ENCODE assay signal across 26 mouse cellular contexts in the genomic region with DNA sequence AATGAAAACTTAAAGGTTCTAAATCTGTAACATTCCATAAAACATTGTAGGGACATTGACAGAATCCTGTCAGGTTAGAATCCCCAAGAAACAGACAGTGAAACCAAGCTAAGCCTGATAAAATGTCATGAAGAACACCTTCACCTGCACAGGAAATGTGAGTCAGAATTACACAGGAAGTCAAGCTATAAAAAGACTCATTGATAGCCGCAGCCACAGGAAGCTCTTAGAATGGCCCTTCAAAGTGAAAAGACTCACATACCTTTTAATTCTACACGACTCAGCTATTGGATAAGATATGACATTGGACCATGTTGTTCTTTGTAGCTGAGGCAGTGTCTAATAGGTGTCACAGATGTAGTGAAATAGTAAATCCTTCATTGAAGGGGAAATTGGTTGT. TPM values are rescaled to one million over a fixed set of nuclear protein-coding genes. Genes with fewer than 3 reads are reported as not detected.
DNase-seq lines count a peak whose midpoint lies in the region; ATAC-seq and TF ChIP-seq lines count a peak whose summit lies in the region.
"Had no signal": no experiment of that assay in that cellular context is flagged by ENCODE, and none has a peak within 500 bp of the region (broad histone marks: within the 10 kb centered on the region; RNA-seq: fewer than 3 reads in every experiment).

No protein-coding gene starts in this region.

- TF ChIP-seq CTCF in midbrain, postnatal 0 days (IDR thresholded peaks at IDR 0.05): no peak

- no peak overlapping the region for H3K4me3 ChIP-seq in midbrain, postnatal 0 days (ENCODE audit: low read depth, low read length)
- H3K4me3 ChIP-seq: embryonic facial prominence, embryonic 15.5 days; forebrain, embryonic 10.5 days; heart, adult 2 months; layer of hippocampus, adult 2 months; limb, embryonic 13.5 days; liver, embryonic 13.5 days; lung, embryonic 15.5 days; midbrain, embryonic 12.5 days had no signal

- H3K4me1 ChIP-seq in midbrain, postnatal 0 days (ENCODE audit: insufficient read depth, low read length): no peaks in the 10 kb centered on the region
- H3K4me1 ChIP-seq: embryonic facial prominence, embryonic 15.5 days; forebrain, embryonic 10.5 days; limb, embryonic 13.5 days; liver, embryonic 13.5 days; lung, embryonic 15.5 days; midbrain, embryonic 12.5 days had no signal

- no peak overlapping the region for H3K27ac ChIP-seq in midbrain, postnatal 0 days (ENCODE audit: low read depth, low read length)
- H3K27ac ChIP-seq: embryonic facial prominence, embryonic 15.5 days; forebrain, embryonic 10.5 days; heart, adult 2 months; layer of hippocampus, adult 2 months; limb, embryonic 13.5 days; liver, embryonic 13.5 days; lung, embryonic 15.5 days; midbrain, embryonic 12.5 days had no signal

- ATAC-seq in inflammation-experienced regulatory T-cells, adult 6 months: peak; percentile 98
- ATAC-seq in midbrain, postnatal 0 days (ENCODE audit: low FRiP score): no peak
- ATAC-seq: hindbrain, embryonic 16.5 days had no signal

- 81% methylated on average over 2 of the region's 2 CpGs for WGBS in midbrain, postnatal 0 days

- H3K9ac ChIP-seq in midbrain, postnatal 0 days (replicated peaks; ENCODE audit: low read length, poor library complexity, severe bottlenecking): no peak overlapping the region
- H3K9ac ChIP-seq: embryonic facial prominence, embryonic 15.5 days; limb, embryonic 13.5 days; liver, embryonic 13.5 days; lung, embryonic 15.5 days; midbrain, embryonic 12.5 days had no signal

- peak; percentile 1 for DNase-seq in lung, postnatal 36 days
- no peak for DNase-seq in lung, postnatal 4 days
- DNase-seq in CD4-positive, CD25-positive, alpha-beta regulatory T cell, adult 2 months (ENCODE audit: low read depth, low spot score): peak; percentile 60
- peak; percentile 47 for DNase-seq in thymus, postnatal 0 days (ENCODE audit: low spot score)
- no peak for DNase-seq in midbrain, postnatal 0 days (ENCODE audit: low spot score)
- no peak for DNase-seq in kidney, adult 18-20 months
- no peak for DNase-seq in adrenal gland, postnatal 10 days
- DNase-seq: adrenal gland, postnatal 36 days; cerebellum, adult 18-20 months; cerebellum, postnatal 25 days; embryo, embryonic 11 days; gastrocnemius, postnatal 25 days; heart, adult 2 months; heart, postnatal 36 days; kidney, adult 11 months; kidney, postnatal 10 days; layer of hippocampus, postnatal 36 days; liver, embryonic 13.5 days had no signal

- no peaks in the 10 kb centered on the region for H3K27me3 ChIP-seq in midbrain, postnatal 0 days (ENCODE audit: insufficient read depth, low read length)
- H3K27me3 ChIP-seq: embryonic facial prominence, embryonic 15.5 days; limb, embryonic 13.5 days; liver, embryonic 13.5 days; lung, embryonic 15.5 days; midbrain, embryonic 12.5 days had no signal

- no peak overlapping the region for H3K4me2 ChIP-seq in midbrain, postnatal 0 days (ENCODE audit: low read depth, low read length, poor library complexity, severe bottlenecking)
- H3K4me2 ChIP-seq: embryonic facial prominence, embryonic 15.5 days; limb, embryonic 13.5 days; liver, embryonic 13.5 days; lung, embryonic 15.5 days; midbrain, embryonic 12.5 days had no signal

- no peaks in the 10 kb centered on the region for H3K9me3 ChIP-seq in midbrain, postnatal 0 days (ENCODE audit: low read length)
- H3K9me3 ChIP-seq: embryonic facial prominence, embryonic 15.5 days; forebrain, embryonic 10.5 days; limb, embryonic 13.5 days; liver, embryonic 13.5 days; lung, embryonic 15.5 days; midbrain, embryonic 12.5 days had no signal

- no peaks in the 10 kb centered on the region for H3K36me3 ChIP-seq in midbrain, postnatal 0 days (ENCODE audit: insufficient read depth, low read length)
- H3K36me3 ChIP-seq: embryonic facial prominence, embryonic 15.5 days; forebrain, embryonic 10.5 days; limb, embryonic 13.5 days; liver, embryonic 13.5 days; lung, embryonic 15.5 days; midbrain, embryonic 12.5 days had no signal

RNA-seq across cellular contexts. Expression of gene Spin2c, which starts 55.3 kb away (rescaled TPM):
- 10 to 100 TPM in 2 of 3 experiments, 1 to 10 TPM in 1; 9.3 to 22.9 (median 18.9) TPM for polyA plus RNA-seq in inflammation-experienced regulatory T-cells, adult 6 months (2017; shearing (Covaris generic))
- polyA plus RNA-seq in thymus, postnatal 0 days (2015; fragmentation: Nextera tagmentation; extraction: Ambion mirVana): 2.8 and 3.7 TPM in 2 replicates
- 14.3 and 23.4 TPM in 2 replicates for total RNA-seq in midbrain, postnatal 0 days (2014; rRNA removed)
- 33.0 and 33.4 TPM in 2 replicates for polyA plus RNA-seq in midbrain, postnatal 0 days (2015; fragmentation: Nextera tagmentation; extraction: Ambion mirVana)
- total RNA-seq in adrenal gland, postnatal 10 days (2021): 1 to 10 TPM in 1 of 2 experiments, under 1 TPM in 1; 0.81 to 1.1 TPM
- total RNA-seq: gastrocnemius, postnatal 25 days; heart, adult 2 months; heart, postnatal 36 days had no signal
- polyA plus RNA-seq: heart, adult 2 months had no signal

Comparison
In these comparisons a context has a peak if more than half of its experiments do, and no peak if none do; other contexts are left out.
1. DNase-seq: peak in lung, postnatal 36 days (single experiment), CD4-positive, CD25-positive, alpha-beta regulatory T cell, adult 2 months (single experiment) and thymus, postnatal 0 days (single experiment); none in lung, postnatal 4 days (0 of 2), midbrain, postnatal 0 days (single experiment), kidney, adult 18-20 months (single experiment) and adrenal gland, postnatal 10 days (single experiment).